Mouse (Mus musculus) kidney, adult 2 months (tissue): Measurements from ENCODE around the gene Styk1. TPM values are rescaled to one million over a fixed set of nuclear protein-coding genes. Genes with fewer than 3 reads are reported as not detected.

Experiments used
- DNase-seq: peaks from one replicate; pipeline ENCODE4 v3.0.0; 2021
- H3K27ac ChIP-seq: fragments of 200-500 bp; 2 replicates; pipeline ENCODE4 v1.5.1; 2012; ENCODE audit warnings: low read depth, low read length, control low read depth, inconsistent platforms; ENCODE audit not compliant: insufficient read depth
- H3K27me3 ChIP-seq: fragments of 200-500 bp; replicated peaks from 2 replicates; pipeline ENCODE4 v1.6.1; 2012; ENCODE audit warnings: mild to moderate bottlenecking, moderate library complexity, low read length, inconsistent platforms; ENCODE audit not compliant: control insufficient read depth, insufficient read depth
- H3K36me3 ChIP-seq: fragments of 200-500 bp; 2 replicates; pipeline ENCODE4 v1.6.1; 2012; ENCODE audit warnings: mild to moderate bottlenecking, moderate library complexity, low read length, inconsistent platforms; ENCODE audit not compliant: control insufficient read depth, insufficient read depth
- H3K4me1 ChIP-seq: fragments of 200-500 bp; 2 replicates; pipeline ENCODE4 v1.6.1; 2011; ENCODE audit warnings: low read length; ENCODE audit not compliant: control insufficient read depth, insufficient read depth
- H3K4me3 ChIP-seq: fragments of 200-500 bp; 2 replicates; pipeline ENCODE4 v1.5.1; 2011; ENCODE audit warnings: mild to moderate bottlenecking, low read depth, low read length, control low read depth; ENCODE audit not compliant: insufficient read depth
- CTCF ChIP-seq: fragments of 200-500 bp; conservative IDR thresholded peaks from 2 replicates; pipeline ENCODE4 v1.5.1; 2011; ENCODE audit warnings: low read depth, mild to moderate bottlenecking, control low read depth, low read length, moderate library complexity, mixed read lengths; ENCODE audit not compliant: insufficient read depth, insufficient read length
- POLR2A ChIP-seq: fragments of 200-500 bp; IDR thresholded peaks from one replicate; pipeline ENCODE4 v1.6.1; 2011; ENCODE audit warnings: low read depth, low read length, control low read depth
- WGBS: fragments of 180-500 bp; shearing (Covaris S2); methylation state at CpG from one replicate; pipeline ENCODE4 v1.1.7; 2018; 5-methylcytosine and 5-hydroxymethylcytosine counted together
- polyA plus RNA-seq: library from polyadenylated mRNA; depleted of rRNA; stranded (reverse); fragments of >200 nt; gene quantifications from 2 replicates; pipeline ENCODE4 v1.2.3, GENCODE M21; 2012; rRNA removed

Gene Styk1
- polyA plus RNA-seq, 1 experiment = 2.1 TPM

- Histone ChIP-seq H3K4me3 (no peak overlapping the region), H3K4me1 (no peaks in the 10 kb centered on the region), H3K36me3 (no peaks in the 10 kb centered on the region), H3K27ac (no peak overlapping the region), H3K27me3 (peaks cover 1% of the 10 kb centered on the region; the same call in 1 of the 2 replicates)
- 61% methylated on average over 3 of the region's 3 CpGs for WGBS
- TF ChIP-seq POLR2A (no peak), CTCF (no peak)
- no peak for DNase-seq
These were observed 90.6 kb downstream of the Styk1 start for GRCm38 (mm10) chr6:131262778-131263177.

GRCm38 (mm10) chr6:131262009-131262408 lies 91.4 kb downstream of the Styk1 start:
- Histone ChIP-seq H3K36me3 (no peaks in the 10 kb centered on the region), H3K4me3 (no peak overlapping the region), H3K27me3 (peaks cover 1% of the 10 kb centered on the region; the same call in 1 of the 2 replicates), H3K27ac (no peak overlapping the region), H3K4me1 (no peaks in the 10 kb centered on the region)
- DNase-seq = no peak
- 71% methylated on average over 3 of the region's 3 CpGs for WGBS
- no peak for TF ChIP-seq POLR2A

Other genes starting within 250 kb of the Styk1 start
- 0.31 TPM in 1 of 2 replicates, not detected in the other for gene Klra2, start 106.2 kb downstream of the Styk1 start, polyA plus RNA-seq
- gene Magohb, start 60.4 kb downstream of the Styk1 start, polyA plus RNA-seq = 1.5 and 2.6 TPM in 2 replicates
- gene Ybx3, start 34.9 kb upstream of the Styk1 start, polyA plus RNA-seq = 38.5 and 38.7 TPM in 2 replicates
- not detected in 2 replicates for gene 5430401F13Rik, start 132.8 kb upstream of the Styk1 start, polyA plus RNA-seq
- gene Gm6619, start 132.8 kb upstream of the Styk1 start, polyA plus RNA-seq = not detected in 2 replicates